Mouse (Mus musculus) left cerebral cortex, postnatal 10 days (tissue): ENCODE measurements around the gene Lzts2. TPM values are rescaled to one million over a fixed set of nuclear protein-coding genes. Genes with fewer than 3 reads are reported as not detected.

Experiments used
- DNase-seq, 2 experiments: peaks; one replicate each; pipeline ENCODE4 v3.0.0; 2021 to 2022; ENCODE audit warnings: low spot score in 2 of 2, mixed read lengths in 1 of 2; ENCODE audit errors: extremely low spot score in 1 of 2
- intact Hi-C: fragments of 180-260 bp; cut with DNase I; formaldehyde crosslinking; loops from one replicate; pipeline ENCODE4 v1.15.1; 2025
- total RNA-seq, 2 experiments: library from RNA; stranded (reverse); gene quantifications; 2 replicates each; pipeline ENCODE4 v1.2.3; 2021

The Lzts2 gene
- total RNA-seq, 2 experiments from 2014 or later = 24.5 to 25.6 TPM

DNA sequence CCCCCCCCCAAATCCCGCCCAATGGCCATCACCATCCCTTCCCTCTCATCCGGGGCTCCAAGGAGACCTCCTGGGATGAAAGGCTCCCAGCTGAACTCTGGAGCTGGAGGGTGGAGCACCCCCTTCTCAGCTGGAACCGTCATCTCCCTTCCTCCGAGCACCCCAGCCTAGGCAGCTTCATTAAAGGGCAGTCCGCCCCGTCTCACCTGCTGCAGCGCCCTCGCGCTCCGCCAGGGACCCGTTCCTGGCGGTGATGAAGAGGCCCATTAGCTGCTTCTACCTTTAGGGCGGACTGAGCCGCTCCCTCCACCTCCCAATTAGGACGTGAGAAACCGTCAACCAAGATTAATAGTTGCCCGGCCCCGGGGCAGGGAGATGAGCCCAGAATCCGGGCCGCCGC, 51.0 kb downstream of the Lzts2 start:
- no peak for DNase-seq
- intact Hi-C loops = no loop called here

DNA sequence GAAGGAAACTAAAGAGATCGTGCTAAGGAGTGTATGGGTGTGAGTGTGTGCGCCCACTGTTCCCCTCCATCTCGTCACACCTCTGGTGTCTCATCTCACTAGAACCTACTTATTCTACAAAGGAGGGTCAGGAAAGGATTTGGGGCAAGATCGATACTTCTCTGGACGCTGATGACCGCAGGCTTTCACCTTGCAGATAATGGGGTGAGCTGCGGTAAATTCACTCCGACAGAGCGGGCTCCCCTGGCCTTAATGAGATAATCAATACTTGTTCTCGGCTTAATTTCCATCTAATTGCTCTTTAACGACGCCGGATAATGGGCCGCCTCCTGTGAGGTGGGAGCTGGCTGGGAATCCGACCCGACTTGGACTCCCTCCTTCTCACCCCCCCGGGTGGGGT, 53.0 kb downstream of the Lzts2 start:
- intact Hi-C loops = no loop called here
- no peak for DNase-seq

DNA sequence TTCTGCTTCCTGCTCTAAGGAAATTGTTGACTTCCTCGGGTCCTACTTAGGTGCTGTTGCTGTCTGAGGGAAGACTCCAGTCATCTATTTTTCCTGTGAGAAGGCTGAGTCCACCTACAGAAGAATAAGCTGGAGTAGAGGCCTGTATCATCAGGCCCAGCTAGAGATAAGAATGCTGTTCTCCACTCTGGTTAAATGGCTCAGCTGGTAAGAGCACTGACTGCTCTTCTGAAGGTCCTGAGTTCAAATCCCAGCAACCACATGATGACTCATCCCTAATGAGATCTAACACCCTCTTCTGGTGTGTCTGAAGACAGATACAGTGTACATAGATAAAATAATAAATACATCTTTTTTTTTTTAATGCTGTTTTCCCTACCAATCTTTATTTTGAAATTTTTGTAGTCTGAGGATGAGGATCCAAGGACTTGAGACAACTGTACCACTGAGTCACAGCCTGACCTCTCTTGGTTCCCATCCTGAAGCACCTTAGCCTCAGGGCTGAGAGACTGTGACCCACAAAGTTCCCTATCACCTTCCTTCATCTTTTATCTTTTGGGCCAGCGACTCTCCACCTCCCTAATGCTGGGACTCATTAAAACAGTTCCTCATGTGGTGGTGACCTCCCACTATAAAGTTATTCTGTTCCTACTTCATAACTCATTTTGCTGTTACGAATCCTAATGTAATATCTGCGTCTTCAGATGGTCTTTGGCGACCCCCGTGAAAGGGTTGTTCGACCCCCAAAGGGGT, 53.7 kb downstream of the Lzts2 start:
- intact Hi-C loops = no loop called here

DNA sequence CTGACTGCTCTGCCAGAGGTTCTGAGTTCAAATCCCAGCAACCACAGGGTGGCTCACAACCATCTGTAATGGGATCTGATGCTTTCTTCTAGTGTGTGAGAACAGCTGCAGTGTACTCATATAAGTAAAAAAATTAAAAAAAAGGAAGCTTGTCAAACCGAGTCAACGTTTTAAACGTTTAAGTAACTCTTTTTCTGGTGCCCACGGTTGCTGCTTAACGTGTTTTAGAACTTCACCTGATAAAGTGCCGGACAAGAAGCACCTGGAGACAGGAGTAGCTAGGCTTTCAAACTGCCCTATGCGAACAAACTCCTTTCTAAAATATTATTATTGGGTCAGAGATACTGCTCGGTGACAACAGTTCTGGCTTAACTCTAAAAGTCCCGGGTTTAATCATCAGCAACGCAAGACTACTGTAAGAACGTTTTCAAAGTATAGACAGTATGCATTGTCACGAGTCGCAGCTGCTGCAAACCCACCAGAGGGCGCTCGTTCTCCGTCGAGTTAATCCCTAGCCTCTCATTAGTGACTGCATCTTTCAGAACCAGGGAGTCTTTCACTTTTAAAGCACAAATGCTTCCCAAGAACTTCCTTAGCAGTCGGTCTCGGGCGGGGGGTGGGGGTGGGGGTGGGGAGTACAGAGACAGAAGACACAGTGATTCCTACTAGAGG, 59.8 kb downstream of the Lzts2 start:
- DNase-seq = peak; percentile 72 to 92
- intact Hi-C loops = no loop called here

More for the DNA sequence above, 53.7 kb downstream of the Lzts2 start:
- DNase-seq = no peak

DNA sequence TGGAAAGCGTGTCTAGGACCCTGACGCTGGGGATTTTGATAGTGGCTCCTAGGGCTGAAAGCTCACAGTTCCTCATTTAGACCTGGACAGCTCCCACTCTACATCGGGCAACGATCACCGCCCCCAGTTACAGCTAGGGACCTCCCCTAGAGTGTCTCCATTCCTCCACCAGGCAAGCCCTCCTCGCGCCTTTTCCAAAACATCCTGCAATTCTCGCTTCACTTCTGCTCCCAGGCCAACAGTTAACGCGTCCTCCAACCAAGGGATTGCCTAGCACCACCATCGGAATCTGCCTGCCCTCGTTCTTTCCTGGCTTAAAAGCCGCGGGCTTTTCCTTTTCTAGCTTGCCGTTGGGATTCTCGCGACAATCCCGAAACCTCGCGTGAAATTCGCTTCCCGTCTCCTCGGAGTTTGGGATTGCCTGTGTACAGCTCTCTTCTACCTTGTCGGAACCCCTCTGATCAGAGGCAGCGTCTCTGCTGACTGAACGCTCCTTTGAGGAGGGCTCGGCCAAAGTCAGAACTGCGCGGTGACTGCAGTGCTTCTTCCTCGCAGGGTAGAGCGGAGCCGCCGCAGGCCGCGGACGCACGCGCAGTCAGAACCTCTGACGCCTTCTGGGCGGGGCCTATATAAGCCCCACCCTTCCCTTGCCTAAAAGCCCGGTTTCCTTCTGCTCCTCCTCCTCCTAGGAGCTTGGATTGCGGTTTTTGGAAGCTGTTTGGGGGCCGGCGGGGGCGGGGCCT, 60.5 kb downstream of the Lzts2 start, which contains the start of gene Kazald1:
Kazald1 (plus strand) TSS at position 662 of the 743 bp plus-strand sequence.
- intact Hi-C loops = loop anchor here (5.0 kb wide), 1 partner anchor 83 kb away; no protein-coding TSS in a partner anchor
- DNase-seq = peak; percentile 91 to 93

DNA sequence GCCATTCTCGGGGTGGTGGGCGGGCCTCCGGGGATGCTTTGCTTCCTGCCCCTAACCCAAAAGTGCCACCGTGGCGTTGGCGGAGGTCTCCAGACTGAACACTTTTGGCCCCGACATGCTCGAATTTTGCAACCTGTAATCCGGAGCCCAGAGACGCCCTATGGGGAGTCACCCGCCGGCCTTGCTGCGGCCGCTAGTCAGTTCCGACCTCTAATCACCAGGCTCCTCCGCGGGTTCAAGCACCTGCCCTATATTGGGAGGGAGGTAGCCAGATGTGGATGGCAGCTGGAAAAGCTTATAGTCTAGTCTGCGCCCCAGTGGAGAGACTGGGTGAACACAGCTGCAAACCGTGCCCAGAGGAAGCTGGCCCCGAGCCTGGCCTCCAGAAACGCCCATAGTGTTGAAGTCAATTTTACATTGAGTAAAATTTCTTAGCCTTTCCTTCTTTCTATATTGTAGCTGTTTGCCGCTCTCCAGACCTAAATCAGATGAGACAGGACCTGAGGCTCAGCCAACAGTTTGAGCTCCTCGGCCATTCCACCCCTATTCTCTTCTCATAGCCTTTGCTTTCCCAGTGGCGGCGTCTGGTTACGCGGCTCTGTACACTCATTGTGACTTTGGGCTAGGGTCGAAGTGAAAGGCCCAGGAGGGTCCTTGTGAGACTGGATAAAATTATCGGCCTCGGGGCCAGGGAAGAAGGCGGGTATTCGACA, 61.3 kb downstream of the Lzts2 start:
- intact Hi-C loops = loop anchor here (5.0 kb wide), 1 partner anchor 82 kb away; no protein-coding TSS in a partner anchor
- no peak for DNase-seq

DNA sequence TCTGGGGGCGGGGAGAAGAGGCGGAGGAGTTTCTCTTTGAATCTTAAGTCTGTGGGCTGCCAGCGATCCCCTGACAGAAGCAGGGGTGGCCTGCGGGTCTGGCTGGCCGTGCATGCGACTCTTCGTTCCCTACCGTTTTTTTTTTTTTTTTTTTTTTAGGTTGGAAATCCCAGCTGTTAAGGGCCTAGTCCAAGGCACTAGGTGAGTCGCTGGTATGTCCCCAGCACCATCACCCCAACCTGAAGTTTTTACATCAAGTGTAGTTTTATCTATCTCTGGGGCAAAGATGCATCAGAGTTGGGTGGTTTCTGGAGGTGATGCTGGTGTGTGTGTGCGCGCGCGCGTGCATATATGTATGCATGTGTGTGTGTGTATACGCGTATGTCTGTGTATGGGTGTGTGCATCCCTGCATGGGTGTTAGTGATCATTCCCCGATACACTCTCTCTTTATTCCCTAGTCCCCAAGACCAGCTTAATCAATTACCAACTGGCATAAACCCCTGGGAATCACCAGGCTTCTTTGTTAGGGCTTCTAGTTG, 61.9 kb downstream of the Lzts2 start:
- DNase-seq = no peak
- intact Hi-C loops = loop anchor here (5.0 kb wide), 1 partner anchor 81 kb away; no protein-coding TSS in a partner anchor

Other genes starting within 250 kb of the Lzts2 start
- gene Slf2, start 83.3 kb upstream of the Lzts2 start, total RNA-seq = 10 to 100 TPM; 29.9 to 30.4 TPM
- 10 to 100 TPM; 59.6 to 62.9 TPM for gene Sema4g, start 25.3 kb upstream of the Lzts2 start, total RNA-seq
- 10 to 100 TPM; 11.7 to 12.2 TPM for gene Twnk, start 8.8 kb upstream of the Lzts2 start, total RNA-seq
- 10 to 100 TPM; 48.1 to 50.1 TPM for gene Mrpl43, start 8.0 kb upstream of the Lzts2 start, total RNA-seq
- 1 to 10 TPM; 4.1 to 4.7 TPM for gene Pdzd7, start 31.3 kb downstream of the Lzts2 start, total RNA-seq
- 100 to 1,000 TPM; 116 to 122 TPM for gene Sfxn3, start 33.1 kb downstream of the Lzts2 start, total RNA-seq
- gene Kazald1, start 60.8 kb downstream of the Lzts2 start, total RNA-seq = 1 to 10 TPM; 1.6 to 2.0 TPM
- gene Tlx1, start 136.3 kb downstream of the Lzts2 start, total RNA-seq = not detected
- not detected for gene Lbx1, start 221.4 kb downstream of the Lzts2 start, total RNA-seq